Mouse (Mus musculus) embryo, embryonic 10 days (tissue): Measurements from ENCODE around the gene Zfp277.
A peak's percentile ranks its signal among the peaks of the same experiment; 100 is the strongest.

ENCODE experiments used
- DNase-seq: peaks from one replicate; pipeline ENCODE4 v3.0.0-alpha.2; 2015; ENCODE audit warnings: low spot score

The Zfp277 gene

DNA sequence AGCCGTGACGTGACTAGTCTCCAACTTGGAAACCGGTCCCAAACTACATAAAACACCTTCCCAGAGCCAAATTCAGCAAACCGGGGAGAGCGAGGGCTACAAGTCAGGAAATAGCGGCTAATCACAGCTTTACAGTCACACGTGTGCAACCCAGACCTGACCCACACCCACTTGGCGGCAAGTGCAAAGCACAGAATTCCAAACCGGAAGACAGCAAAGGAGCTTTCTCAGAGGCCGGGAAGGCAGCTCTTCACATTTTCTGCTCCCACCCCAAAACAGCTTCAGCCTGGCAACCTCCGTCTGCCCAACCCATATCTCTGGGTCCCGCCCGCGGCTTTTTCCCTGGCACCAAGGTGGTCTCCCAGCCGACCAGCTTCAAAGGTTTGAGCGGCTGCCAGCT lies 496 bp downstream of the Zfp277 start:
- peak; percentile 52 for DNase-seq

DNA sequence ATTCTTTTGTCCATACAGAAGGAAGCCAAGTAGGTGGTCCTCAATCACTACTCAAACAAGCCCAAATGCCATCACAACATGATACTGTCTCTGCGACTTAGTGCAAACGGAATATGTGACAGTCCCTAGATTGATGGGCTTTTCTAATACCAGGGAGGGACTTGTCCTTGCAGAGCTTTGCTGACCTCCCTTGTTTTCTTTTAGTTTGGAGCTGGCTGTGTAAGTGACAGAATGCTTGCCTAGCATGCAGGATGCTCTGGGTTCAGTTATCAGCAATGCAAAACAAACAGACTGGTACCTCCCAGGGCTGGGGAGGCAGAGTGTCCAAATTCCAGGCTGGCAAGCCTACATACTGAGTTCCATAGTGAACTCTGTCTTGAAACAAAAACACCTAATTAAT lies 7.7 kb downstream of the Zfp277 start:
- DNase-seq, result peak; percentile 73

DNA sequence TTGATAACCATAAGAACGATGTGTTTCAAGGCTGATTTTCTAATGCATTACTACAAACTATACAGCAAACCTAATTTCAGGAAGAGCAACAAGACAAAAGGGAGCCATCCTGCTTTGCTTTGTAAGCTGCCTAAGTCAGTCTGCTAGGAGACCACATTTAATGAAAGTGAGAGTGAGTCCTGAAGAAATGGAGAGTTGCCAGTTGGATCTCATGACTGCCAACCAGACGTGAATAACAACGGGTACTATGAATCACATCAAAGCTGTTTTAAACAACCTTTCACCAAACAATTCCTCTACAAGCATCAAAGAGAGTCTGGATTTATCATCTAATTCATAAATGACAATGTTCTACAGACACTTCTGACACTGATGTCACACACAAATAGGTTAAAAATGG lies 11.6 kb downstream of the Zfp277 start:
- no peak for DNase-seq

DNA sequence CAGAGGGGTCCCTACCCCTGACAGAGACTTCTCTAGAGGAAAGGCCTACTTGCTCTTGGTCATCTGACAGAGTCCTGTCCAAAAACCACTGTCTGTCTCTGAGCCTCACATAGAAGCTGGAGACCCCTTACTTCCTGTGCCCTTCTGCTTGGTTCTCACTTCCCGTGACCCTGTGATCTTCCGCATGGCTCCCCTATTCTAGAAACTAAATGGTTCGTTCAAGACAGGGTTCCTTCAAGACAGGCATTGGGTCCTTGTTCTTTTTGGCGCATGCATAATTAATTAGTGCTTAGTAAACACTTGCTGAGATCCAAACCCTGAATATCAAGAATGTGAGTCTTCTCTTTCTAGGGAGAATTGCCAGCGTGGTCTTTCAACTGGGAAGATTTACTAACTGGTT lies 14.6 kb downstream of the Zfp277 start:
- DNase-seq, result no peak

DNA sequence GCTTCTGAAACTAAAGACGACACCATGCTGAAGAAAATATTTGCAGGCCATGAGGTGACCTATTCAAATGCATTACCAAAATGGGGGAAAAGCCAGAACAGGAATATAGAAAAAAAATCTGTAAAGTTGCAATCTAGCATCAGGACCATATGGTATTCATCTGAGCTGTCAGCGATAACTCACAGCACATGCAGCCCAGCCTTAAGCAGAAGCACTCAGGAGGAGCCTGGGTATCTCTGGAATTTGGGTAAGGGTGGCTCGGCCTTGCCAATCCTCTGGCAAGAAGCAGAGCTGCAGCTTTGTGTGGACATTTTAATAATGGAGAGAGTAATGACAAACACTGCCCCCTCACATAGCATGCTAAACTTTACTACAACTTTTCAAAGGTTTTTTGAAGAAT lies 15.7 kb downstream of the Zfp277 start:
- DNase-seq, result peak; percentile 70

DNA sequence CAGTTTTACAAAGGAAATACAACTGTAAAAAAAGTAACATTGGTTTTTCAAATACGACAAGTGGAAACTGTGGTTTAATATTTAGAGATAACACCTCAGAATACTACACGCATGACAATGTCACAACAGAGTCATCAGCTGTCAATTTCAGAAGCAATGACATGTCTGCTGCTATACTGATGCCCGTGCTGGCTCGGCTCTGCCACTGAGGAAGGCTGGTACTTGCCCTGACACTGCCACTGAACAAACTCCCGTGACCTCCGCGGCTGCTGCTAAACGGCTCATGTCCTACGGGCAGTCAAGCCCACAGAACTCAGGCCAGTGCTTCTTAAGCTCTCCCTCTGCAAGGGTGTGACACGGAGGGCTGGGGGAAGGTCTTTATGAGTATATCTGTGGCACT lies 18.1 kb downstream of the Zfp277 start:
- DNase-seq, result no peak

DNA sequence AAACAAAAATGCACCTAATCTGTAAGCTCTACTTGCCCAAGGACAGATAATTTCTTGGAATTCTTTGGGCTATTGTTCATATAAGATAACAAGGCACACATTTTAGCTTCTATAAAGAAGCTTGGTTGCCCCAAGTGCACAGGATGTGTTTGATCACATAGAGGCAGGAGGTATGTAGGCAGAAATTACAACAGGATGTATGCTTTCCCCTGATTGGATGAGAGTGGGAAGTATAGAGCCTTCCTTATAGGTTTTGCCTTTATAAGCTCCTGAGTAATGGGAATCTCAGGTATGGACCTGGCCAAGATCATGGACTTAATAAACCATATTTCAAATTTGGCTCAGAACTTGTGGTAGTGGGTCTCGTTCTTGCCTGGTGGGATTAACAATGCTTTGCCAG lies 20.7 kb downstream of the Zfp277 start:
- DNase-seq, result peak; percentile 2

DNA sequence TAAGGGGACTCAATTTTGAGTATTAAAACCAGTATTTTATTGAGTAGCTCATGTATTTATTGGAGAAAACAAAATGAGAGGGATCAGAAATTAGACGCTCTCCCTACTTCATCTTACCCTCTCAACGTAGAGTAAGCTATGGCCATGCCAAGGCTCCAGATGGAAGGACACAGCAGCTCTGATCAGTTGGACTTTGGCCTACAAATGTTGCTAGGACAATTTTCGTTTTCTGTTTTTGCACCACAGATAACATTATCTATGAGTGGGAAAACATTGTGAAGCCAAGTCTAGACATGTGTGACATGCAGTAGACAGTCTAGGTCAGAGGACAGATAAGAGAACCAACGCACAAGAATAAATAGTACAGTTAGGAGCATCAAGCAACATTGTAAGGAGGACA lies 28.4 kb downstream of the Zfp277 start:
- DNase-seq, result no peak

DNA sequence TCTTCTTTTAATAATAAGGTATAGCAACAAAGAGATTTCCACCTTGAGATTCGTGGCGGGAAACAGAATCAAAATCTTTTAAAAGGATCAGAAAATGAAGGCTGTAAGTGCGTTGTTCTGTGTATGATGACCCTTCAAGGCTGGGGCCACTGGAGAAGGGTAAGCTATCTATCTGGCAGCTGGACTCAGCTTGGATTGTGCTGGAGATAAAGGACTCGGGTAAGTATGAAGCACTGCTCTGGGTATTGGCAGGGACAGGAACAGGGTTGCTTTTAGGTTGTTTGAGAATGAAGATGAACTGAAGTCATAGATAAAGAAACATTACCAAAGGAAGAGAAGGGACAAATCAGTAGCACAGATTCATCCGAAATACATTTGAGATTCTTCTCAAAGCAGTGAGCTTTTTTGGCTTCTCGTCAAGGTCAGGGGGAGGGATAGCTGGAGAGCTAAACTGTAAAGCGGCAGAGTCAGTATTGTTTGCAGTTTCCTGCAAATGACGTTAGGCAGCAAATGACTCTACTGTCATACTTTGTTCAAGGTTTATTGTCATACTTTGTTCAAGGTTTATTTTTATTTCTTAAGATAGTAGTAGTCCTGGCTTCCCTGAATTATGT lies 30.3 kb downstream of the Zfp277 start:
- no peak for DNase-seq

DNA sequence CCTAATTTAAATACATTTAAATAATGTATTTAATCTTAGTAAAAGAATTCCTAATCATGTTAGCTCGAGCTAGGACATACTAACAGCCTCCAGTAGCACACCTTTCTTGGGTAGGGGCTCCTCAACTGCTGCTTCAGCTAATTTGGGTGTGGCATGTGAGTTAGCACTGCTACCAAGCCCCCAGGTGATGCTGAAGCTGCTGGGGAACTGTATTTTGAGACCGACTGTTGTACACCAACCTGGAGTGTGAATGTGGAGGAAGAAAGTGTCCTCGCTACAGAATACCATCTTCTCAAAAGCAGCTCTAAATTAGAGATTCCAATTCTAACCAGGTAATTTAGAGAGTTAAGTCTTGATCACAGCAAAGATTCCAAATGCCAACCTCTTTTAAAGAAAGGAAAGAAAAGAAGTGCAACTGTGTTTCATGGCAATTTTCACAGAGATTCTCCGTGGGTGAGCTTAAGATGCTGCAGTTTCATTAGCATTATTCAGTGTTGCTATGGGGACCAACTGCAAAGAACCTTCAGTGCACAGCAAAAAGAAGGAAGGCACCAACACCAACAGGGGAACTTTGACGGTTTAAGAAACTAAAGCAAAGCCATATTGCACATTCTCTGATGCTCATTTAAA lies 30.9 kb downstream of the Zfp277 start:
- no peak for DNase-seq

DNA sequence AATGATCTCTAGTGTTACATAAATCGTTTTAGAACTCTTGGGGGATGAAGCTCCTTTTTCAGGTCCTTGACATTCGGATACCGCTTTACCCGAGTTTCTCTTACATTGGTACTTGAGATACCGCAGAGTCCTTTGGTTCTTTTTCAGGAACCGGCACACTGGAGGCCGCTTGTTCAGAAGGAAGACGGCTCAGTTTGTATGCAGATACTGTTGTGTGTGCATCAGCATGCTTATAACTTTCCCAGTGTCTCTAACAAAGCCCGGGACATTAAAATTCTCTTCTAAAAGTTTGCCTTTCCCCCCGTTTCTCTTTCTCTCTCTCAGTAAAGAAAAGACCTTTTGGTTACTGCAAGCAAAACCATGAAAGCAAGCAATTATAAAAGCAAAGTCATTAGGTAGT lies 45.9 kb downstream of the Zfp277 start:
- DNase-seq, result no peak

DNA sequence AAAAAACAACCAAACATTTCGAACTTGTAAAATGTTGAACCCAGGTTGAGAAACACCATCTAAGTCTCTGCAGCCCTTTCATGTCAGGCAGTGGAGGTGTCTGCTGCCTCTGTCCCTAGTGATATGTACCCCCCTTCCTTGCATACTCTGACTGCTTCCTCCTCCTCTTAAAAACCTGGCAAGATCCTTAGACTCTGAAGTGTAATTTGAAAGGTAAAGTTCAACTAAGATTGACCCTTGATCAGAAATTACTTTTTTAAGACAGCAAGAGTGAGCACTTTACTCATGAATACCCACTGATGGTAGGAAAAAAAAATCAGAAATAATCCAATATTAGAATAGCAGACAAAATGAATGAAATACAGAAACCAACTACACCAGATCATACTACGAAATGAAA lies 46.3 kb downstream of the Zfp277 start:
- no peak for DNase-seq

DNA sequence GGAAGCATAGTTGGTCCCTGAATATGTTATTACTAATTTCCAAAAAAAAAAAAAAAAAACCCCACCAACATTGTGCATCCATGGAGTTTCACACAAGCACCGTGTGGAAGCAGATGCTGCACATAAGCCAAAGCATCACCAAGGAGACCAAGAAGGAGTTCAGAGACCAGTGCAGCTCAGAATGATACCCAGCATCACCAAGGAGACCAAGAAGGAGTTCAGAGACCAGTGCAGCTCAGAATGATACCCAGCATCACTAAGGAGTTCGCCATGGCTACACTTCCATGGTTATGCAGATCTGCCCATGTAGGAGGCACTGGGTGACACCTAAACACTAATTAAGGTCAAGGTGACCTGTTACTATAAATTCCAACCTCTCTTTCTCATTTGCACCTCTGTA lies 46.8 kb downstream of the Zfp277 start:
- DNase-seq, result no peak

DNA sequence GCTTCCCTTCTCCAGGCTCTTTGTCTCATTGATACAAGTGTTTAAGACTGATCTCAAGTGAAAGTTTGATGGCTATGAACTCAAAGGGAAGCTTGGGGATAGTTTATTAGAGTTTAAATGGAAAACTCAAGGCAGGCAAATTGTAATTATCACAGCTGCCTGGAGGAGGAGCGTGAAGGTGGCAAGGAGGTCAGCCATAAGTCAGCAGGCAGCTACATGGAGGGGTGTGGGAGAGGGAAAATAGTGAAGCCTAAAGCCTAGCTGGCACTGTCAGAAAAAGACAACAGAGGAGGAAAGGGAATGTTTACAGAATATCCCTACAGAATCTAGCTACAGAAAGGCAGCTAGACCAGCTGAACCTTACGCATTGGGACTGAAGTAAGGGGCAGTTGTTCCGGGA lies 52.8 kb downstream of the Zfp277 start:
- DNase-seq, result no peak

DNA sequence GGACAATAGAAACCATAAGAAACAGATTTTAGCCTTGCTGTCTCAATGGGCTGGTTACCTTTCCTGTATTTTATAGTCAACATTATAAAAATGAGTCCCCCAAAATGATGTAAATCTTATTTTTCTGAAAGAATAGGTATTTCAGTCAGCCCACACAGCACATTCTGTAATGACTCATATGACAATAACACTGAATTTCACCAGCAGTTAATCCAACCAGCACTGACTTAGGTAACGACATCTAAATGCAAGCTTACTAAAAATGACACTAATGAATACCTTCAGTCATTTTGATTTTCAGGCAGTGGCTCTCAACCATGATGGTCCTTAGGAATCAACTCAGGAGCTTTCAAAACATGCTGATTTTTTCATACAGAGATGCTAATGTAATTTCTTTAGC lies 54.4 kb downstream of the Zfp277 start:
- no peak for DNase-seq

DNA sequence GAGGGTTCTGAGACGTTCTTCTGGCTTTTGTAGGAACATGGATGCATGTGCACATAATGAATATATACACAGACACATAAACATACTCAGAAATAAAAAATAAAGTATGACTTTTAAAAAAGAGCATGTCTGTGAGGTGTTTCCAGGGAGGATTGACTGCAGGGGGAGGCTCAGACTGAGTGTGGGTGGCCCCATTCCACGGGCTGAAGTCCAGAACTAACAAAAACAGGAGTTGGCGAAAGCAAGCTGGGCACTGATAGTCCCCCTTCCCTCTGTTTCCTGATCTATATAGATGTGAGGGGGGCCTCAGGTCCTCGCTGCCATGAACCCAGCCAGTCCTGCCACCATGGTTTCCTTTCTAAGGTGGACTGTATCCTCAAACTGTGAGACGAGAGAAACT lies 57.9 kb downstream of the Zfp277 start:
- DNase-seq, result no peak

DNA sequence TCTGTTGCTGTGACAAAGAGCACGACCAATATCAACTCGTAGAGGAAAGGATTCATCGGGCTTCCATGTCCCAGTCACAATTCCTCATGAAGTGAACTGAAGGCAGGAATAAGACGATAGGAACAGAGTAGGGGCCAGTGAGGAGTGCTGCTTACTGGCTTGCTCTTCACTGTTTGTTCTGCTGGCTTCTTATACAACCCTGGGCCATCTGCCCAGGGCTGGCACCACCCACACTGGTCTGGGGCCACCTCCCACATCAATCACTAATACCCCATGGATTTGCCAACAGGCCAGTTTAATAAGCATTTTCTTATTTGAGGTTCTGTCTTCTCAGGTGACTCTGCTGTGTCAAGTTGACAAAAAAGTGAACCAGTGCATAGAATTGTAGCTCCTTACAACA lies 60.4 kb downstream of the Zfp277 start:
- no peak for DNase-seq

DNA sequence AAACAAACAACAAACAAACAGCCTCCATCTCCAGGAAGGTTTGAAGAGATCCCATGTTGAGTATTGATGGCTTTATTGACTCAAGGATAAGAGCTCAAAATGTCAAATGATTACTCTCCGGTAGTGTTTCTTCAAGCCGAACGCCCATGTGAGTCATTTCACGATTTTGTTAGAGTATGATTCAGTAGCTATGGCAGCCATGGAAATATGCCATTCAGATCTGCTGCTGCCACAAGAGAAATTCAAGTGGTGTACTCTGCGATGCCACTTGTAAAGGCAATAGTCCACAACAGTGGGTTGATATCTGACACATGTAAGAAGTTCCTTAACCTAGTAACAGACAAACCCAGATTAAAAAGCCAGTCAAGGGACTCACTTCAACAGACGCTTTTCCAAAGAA lies 62.0 kb downstream of the Zfp277 start:
- no peak for DNase-seq

DNA sequence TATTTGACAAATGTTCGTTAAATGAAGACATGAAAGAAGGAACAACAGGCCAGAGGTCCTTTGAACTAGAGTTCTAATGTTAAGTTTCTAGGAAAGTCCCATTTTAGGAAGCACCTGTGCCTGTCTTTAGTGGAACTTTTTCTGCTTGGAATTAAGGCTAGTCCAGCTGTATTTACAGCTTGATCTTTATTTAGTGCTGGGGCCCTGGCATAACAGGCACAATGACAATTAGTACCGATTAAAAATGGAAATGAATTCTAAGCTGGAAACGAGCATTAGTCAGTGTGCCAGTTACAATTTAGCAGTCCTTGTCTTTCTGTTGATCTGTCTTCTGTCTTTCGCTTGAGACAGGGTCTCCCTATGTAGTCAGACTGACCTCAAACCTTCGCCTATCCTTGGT lies 63.2 kb downstream of the Zfp277 start:
- no peak for DNase-seq

DNA sequence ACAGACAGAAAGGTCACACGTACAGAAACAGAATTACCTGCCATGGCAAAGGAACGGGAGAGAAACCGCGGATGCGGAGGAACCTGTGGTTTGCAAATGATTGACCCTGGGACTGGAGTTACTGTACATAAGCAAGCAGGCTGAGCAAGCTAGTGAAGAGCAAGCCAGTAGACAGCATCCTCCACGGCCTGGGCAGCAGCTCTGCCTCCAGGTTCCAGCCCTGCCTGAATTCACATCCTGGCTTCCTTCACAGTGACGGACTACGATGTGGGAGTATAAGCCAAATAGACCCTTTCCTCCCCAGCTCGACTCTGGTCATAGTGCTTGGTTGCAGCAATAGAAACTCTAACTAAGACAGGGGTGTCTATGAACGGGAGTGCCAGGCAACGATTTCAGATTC lies 63.9 kb downstream of the Zfp277 start:
- no peak for DNase-seq

DNA sequence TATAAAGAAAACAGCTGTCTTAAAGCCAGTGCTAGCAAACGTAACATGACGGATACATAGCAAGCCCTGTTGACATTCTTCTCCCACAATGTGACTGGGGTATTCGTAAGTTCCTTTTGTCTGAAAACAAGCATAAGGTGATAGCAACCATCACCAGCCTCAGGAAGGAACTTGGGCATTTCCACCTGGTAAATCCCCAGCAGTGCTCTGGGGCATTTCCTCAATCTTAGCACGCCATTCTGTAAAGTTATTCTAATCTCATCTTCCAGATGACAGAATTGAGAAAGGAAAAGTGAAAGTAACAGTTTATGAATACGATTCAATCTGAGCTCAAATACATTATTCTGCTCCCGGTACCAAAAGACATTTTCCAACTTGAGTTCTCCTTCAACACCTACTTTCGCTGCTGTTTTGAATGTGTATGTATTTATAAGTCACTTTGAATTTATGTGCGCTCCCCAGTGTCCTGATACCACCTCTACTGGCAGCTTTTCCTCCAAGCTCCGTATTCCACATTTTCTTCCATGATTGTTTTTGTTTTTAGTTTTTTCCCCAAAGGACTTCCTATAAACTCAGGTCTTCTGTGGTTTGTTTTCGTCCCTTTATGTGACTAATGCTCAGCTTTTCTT lies 64.4 kb downstream of the Zfp277 start:
- DNase-seq, result no peak

DNA sequence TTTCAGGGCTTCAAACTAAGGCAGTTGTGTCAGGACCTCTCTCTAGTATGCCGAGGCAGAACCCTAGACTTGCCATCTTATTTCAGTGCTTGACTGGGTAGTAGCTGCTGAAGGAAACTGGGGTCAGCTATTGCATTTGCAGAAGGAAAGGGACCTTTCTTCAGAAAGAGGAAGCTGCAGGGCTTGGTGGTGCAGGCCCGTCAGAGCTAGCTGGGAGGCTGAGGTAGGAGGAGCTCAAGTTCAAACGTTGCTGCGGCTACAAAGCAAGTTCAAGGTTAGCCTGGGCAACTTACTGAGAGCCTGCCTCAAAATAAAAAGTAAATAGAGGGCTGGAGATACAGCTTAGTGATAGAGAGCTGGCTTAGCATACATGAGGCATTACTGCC lies 66.2 kb downstream of the Zfp277 start:
- no peak for DNase-seq

DNA sequence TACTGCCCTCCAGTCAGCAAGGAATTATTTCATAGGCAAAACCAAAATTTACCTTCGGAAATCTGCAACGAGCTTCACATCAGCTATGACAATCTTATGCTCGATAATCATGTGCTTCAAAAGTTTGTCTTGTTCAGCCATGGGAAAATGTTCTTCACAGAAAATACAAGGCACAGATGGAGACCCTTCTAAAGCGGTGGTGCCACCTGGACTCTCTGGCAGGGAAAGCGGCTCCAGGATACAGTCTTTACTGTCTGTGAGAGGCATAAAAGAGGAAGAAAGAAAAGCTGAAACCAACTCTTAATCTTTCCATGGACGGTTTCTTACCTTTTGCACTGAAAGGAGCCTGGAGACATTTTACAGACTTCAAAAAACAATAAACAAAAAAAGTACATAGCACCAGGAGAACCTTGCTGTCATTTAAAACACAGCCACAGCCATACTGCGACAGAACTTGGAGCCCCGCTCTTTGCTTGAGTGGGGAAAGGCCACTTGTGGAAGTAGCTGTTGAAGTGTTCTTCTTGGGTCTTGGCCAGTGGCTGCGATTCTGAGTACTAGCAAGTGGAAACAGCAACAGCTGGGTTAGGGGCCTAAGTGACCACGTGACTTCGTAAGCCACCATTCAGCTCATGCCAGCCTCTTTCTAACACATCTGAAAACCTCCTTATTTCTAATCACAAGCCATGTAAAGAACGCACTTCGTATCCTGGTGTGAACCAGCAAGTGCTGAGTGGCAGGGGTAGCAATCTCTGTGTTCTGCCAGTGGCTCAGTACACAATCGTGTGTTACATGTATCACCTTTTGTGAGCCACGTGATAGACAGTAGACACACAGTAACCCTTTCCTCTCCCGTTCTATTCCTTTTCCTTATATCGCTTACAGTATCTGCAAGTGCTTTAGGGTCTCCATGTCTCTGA lies 66.8 kb downstream of the Zfp277 start:
- no peak for DNase-seq
